Mouse (Mus musculus): ENCODE data around the gene Fbxl7. TPM values are rescaled to one million over a fixed set of nuclear protein-coding genes. Genes with fewer than 3 reads are reported as not detected.

The Fbxl7 gene
- polyA plus RNA-seq (2012; rRNA removed): 5.0 and 5.7 TPM in 2 replicates

DNA sequence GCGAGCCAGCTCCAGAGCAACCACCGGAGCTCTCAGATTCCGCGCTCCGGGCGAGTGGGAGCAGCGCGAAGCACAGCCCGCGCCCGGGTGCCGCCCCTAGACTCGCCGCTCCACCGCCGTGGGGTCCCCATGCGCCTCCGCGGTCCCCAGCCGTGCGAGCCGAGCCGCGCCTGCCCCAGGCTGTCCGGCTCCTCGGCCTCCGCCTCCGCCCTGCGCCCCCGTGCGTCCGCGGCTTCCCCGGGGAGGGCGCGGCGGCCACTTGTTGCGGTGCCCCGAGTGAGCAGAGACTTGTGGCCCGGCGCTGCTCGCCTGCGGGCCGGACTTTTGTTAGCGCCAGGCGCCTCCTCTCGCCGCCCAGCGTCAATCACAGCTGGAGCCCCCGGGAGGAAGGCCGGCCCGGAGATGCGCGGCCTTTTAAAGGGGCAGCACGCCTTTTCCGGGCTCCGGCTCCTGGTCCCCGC lies at the start of gene Fbxl7:
Gene Fbxl7 (minus strand): TSS at position 330 of the 461 bp plus-strand sequence.

